Mouse (Mus musculus): Measurements from ENCODE around the gene Lcn5. TPM values are rescaled to one million over a fixed set of nuclear protein-coding genes. Genes with fewer than 3 reads are reported as not detected.
"Not testable (repeated sequence)": the region's sequence is repeated elsewhere in the genome, so short reads cannot be mapped to it uniquely, and the experiment has no call there.

Gene Lcn5
- polyA plus RNA-seq, 1 experiment from 2014 or later: not detected

- not testable (repeated sequence) for H3K27ac ChIP-seq; H3K9ac ChIP-seq; H3K36me3 ChIP-seq; H3K9me3 ChIP-seq; ATAC-seq (ENCODE audit: insufficient number of reproducible peaks, insufficient read depth, low FRiP score, low TSS enrichment, low read depth); H3K4me2 ChIP-seq; H3K4me3 ChIP-seq; H3K27me3 ChIP-seq
- H3K4me1 ChIP-seq: peaks cover 13% of the 10 kb centered on the region
- 72% methylated on average over 2 of the region's 2 CpGs for WGBS
Observed at GRCm38 (mm10) chr2:25709791-25710190, 52.0 kb downstream of the Lcn5 start.

Other genes starting within 250 kb of the Lcn5 start
- gene Fut7, start 234.7 kb upstream of the Lcn5 start, polyA plus RNA-seq (2015; fragmentation: Nextera tagmentation; extraction: Ambion mirVana): 0.12 and 0.17 TPM in 2 replicates
- 2.9 and 4.0 TPM in 2 replicates for gene Abca2, start 229.2 kb upstream of the Lcn5 start, polyA plus RNA-seq (2015; fragmentation: Nextera tagmentation; extraction: Ambion mirVana)
- gene Clic3, start 201.1 kb upstream of the Lcn5 start, polyA plus RNA-seq (2015; fragmentation: Nextera tagmentation; extraction: Ambion mirVana): 5.0 and 7.2 TPM in 2 replicates
- gene Paxx, start 196.9 kb upstream of the Lcn5 start, polyA plus RNA-seq (2015; fragmentation: Nextera tagmentation; extraction: Ambion mirVana): 29.4 and 35.9 TPM in 2 replicates
- gene Ptgds, start 187.9 kb upstream of the Lcn5 start, polyA plus RNA-seq (2015; fragmentation: Nextera tagmentation; extraction: Ambion mirVana): 1.3 and 2.8 TPM in 2 replicates
- not detected in 2 replicates for gene Lcn12, start 164.0 kb upstream of the Lcn5 start, polyA plus RNA-seq (2015; fragmentation: Nextera tagmentation; extraction: Ambion mirVana)
- 75.1 and 81.1 TPM in 2 replicates for gene Fbxw5, start 157.2 kb upstream of the Lcn5 start, polyA plus RNA-seq (2015; fragmentation: Nextera tagmentation; extraction: Ambion mirVana)
- 5.8 and 6.2 TPM in 2 replicates for gene C8g, start 156.2 kb upstream of the Lcn5 start, polyA plus RNA-seq (2015; fragmentation: Nextera tagmentation; extraction: Ambion mirVana)
- gene Traf2, start 111.0 kb upstream of the Lcn5 start, polyA plus RNA-seq (2015; fragmentation: Nextera tagmentation; extraction: Ambion mirVana): 31.4 and 35.4 TPM in 2 replicates
- gene Edf1, start 100.1 kb upstream of the Lcn5 start, polyA plus RNA-seq (2015; fragmentation: Nextera tagmentation; extraction: Ambion mirVana): 335 and 341 TPM in 2 replicates
- gene Mamdc4, start 83.1 kb upstream of the Lcn5 start, polyA plus RNA-seq (2015; fragmentation: Nextera tagmentation; extraction: Ambion mirVana): 4.3 and 7.2 TPM in 2 replicates
- gene Phpt1, start 82.7 kb upstream of the Lcn5 start, polyA plus RNA-seq (2015; fragmentation: Nextera tagmentation; extraction: Ambion mirVana): 169 and 174 TPM in 2 replicates
- 0.39 and 0.62 TPM in 2 replicates for gene Ajm1, start 76.2 kb upstream of the Lcn5 start, polyA plus RNA-seq (2015; fragmentation: Nextera tagmentation; extraction: Ambion mirVana)
- 80.3 and 81.9 TPM in 2 replicates for gene Rabl6, start 49.4 kb upstream of the Lcn5 start, polyA plus RNA-seq (2015; fragmentation: Nextera tagmentation; extraction: Ambion mirVana)
- 0.31 and 0.34 TPM in 2 replicates for gene Ccdc183, start 40.3 kb upstream of the Lcn5 start, polyA plus RNA-seq (2015; fragmentation: Nextera tagmentation; extraction: Ambion mirVana)
- 23.5 and 24.8 TPM in 2 replicates for gene Tmem141, start 35.9 kb upstream of the Lcn5 start, polyA plus RNA-seq (2015; fragmentation: Nextera tagmentation; extraction: Ambion mirVana)
- gene Fcna, start 29.9 kb upstream of the Lcn5 start, polyA plus RNA-seq (2015; fragmentation: Nextera tagmentation; extraction: Ambion mirVana): 0.59 and 2.1 TPM in 2 replicates
- gene Lcn8, start 4.8 kb upstream of the Lcn5 start, polyA plus RNA-seq (2015; fragmentation: Nextera tagmentation; extraction: Ambion mirVana): not detected in 2 replicates
- not detected in 2 replicates for gene Lcn6, start 18.8 kb downstream of the Lcn5 start, polyA plus RNA-seq (2015; fragmentation: Nextera tagmentation; extraction: Ambion mirVana)
- gene Lcn10, start 24.8 kb downstream of the Lcn5 start, polyA plus RNA-seq (2015; fragmentation: Nextera tagmentation; extraction: Ambion mirVana): not detected in 2 replicates
- not detected in 2 replicates for gene Obp2a, start 42.1 kb downstream of the Lcn5 start, polyA plus RNA-seq (2015; fragmentation: Nextera tagmentation; extraction: Ambion mirVana)
- gene Bmyc, start 48.8 kb downstream of the Lcn5 start, polyA plus RNA-seq (2015; fragmentation: Nextera tagmentation; extraction: Ambion mirVana): 95.4 and 103 TPM in 2 replicates
- gene Obp2b, start 79.1 kb downstream of the Lcn5 start, polyA plus RNA-seq (2015; fragmentation: Nextera tagmentation; extraction: Ambion mirVana): not detected in 2 replicates
- gene Lcn3, start 107.6 kb downstream of the Lcn5 start, polyA plus RNA-seq (2015; fragmentation: Nextera tagmentation; extraction: Ambion mirVana): not detected in 2 replicates
- gene Lcn11, start 119.1 kb downstream of the Lcn5 start, polyA plus RNA-seq (2015; fragmentation: Nextera tagmentation; extraction: Ambion mirVana): not detected in 2 replicates
- not detected in 2 replicates for gene Gm13539, start 124.3 kb downstream of the Lcn5 start, polyA plus RNA-seq (2015; fragmentation: Nextera tagmentation; extraction: Ambion mirVana)
- not detected in 2 replicates for gene Glt6d1, start 157.9 kb downstream of the Lcn5 start, polyA plus RNA-seq (2015; fragmentation: Nextera tagmentation; extraction: Ambion mirVana)
- not detected in 2 replicates for gene Lcn9, start 165.2 kb downstream of the Lcn5 start, polyA plus RNA-seq (2015; fragmentation: Nextera tagmentation; extraction: Ambion mirVana)
- not detected in 2 replicates for gene Sohlh1, start 189.3 kb downstream of the Lcn5 start, polyA plus RNA-seq (2015; fragmentation: Nextera tagmentation; extraction: Ambion mirVana)
- 0.34 and 0.37 TPM in 2 replicates for gene Kcnt1, start 205.8 kb downstream of the Lcn5 start, polyA plus RNA-seq (2015; fragmentation: Nextera tagmentation; extraction: Ambion mirVana)

Data from embryonic facial prominence, embryonic 13.5 days (tissue).